Mouse (Mus musculus) splenic B cell, adult 2 months (primary cell): ENCODE results near the gene Adgrg1.

Source experiments
- DNase-seq: peaks from one replicate; pipeline ENCODE4 v3.0.0-alpha.2; 2011; ENCODE audit warnings: low read depth, low spot score
- H3K27me3 ChIP-seq: 2 replicates; pipeline ENCODE4 v1.6.1; 2012; ENCODE audit warnings: mild to moderate bottlenecking, low read length, moderate library complexity, mixed read lengths; ENCODE audit not compliant: control insufficient read depth, poor library complexity, insufficient read depth, severe bottlenecking
- H3K36me3 ChIP-seq: 2 replicates; pipeline ENCODE4 v1.6.1; 2012; ENCODE audit warnings: mild to moderate bottlenecking, low read length, moderate library complexity, mixed read lengths; ENCODE audit not compliant: control insufficient read depth, poor library complexity, insufficient read depth, severe bottlenecking

Adgrg1 gene

DNA sequence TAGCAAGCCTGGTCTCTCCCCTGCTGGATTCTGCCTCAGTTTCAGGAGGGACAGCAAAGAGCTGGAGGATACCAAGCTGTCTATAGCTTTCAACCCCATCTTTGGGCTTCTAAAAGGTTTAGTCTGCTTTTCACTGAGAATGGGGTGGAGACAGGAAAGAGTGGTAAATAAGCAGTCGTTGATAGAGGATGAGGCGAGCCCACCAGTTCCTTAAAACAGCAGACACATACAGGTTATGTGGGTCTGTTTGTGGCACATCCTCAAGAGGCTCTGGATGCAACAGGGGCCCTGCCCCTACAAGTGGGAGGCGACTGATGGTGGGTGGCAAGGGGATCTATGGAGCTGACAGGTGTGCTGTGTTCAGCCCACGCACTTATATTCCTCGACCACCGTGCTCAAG, 84.1 kb downstream of the Adgrg1 start:
- no peaks in the 10 kb centered on the region; the same call in 1 of the 2 replicates for H3K27me3 ChIP-seq
- DNase-seq = peak; percentile 33
- no peaks in the 10 kb centered on the region for H3K36me3 ChIP-seq

DNA sequence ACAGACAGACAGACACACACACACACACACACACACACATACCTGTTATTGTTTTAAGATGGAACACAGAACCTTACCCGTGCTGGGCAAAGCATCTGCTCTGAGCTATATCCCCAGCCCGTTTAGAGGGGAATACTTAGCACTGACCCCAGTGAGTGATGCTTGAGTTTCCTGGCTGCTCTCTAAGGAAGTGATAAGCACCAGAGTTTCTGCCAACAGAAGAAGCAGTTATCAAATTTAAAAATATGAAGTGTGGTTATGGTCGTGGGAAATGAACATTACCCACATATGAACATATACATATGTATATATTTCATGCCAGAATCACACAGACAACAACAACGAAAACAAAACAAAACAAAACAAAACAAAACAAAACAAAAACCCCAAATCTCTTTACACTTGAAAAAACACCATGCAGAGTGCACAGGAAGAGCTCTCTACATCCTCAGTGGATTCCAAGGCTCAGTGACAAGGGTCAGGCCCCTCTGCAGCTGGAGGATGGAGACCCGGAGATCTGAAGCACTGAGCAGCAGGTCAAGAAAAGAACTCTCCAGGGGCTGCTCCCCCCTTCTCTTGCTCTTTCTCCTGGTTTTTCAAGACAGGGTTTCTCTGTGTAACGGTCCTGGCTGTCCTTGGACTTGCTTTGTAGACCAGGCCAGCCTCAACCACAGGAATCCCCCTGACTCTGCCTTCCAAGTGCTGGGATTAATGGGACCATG, 85.4 kb downstream of the Adgrg1 start:
- Histone ChIP-seq H3K36me3 (no peaks in the 10 kb centered on the region), H3K27me3 (no peaks in the 10 kb centered on the region; the same call in 1 of the 2 replicates)
- no peak for DNase-seq
